Mouse (Mus musculus): Measurements from ENCODE around the gene Sorbs1. TPM values are rescaled to one million over a fixed set of nuclear protein-coding genes. Genes with fewer than 3 reads are reported as not detected.
A peak's percentile ranks its signal among the peaks of the same experiment; 100 is the strongest.

Sorbs1 gene
- polyA plus RNA-seq, 1 experiment from 2014 or later, result 111 TPM

DNA sequence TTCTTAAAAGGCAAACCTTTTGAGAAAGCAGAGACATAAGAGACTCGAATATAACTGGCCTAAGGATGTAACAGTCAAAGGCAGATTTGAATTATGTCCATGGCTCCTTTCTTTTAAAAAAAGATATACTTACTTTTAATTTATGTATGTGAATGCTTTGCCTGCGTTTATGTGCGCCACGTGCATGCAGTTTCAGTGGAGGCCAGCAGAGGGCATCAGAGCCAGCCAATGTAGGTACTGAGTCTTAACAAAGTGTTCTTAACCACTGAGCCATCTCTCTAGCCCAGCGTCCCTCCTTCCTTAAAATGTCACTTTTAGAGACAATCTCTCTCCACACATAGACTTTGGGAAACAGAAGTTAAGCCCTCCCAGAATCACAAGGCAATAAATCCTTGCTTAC is 150.1 kb downstream of the Sorbs1 start:
- Histone ChIP-seq H3K4me2 (replicated peaks; ENCODE audit: low read depth) (no peak overlapping the region), H3K36me3 (ENCODE audit: control insufficient read depth, insufficient read depth, low read length) (peaks cover 4% of the 10 kb centered on the region; the same call in 1 of the 2 replicates), H3K4me1 (replicated peaks; ENCODE audit: control insufficient read depth, insufficient read depth) (peaks cover 5% of the 10 kb centered on the region), H3K9me3 (ENCODE audit: control insufficient read depth, low read length) (no peaks in the 10 kb centered on the region), H3K9ac (ENCODE audit: low read length) (no peak overlapping the region), H3K4me3 (ENCODE audit: low read depth, low read length) (no peak overlapping the region), H3K27me3 (ENCODE audit: control insufficient read depth, insufficient read depth, low read length) (no peaks in the 10 kb centered on the region), H3K27ac (replicated peaks) (no peak overlapping the region)
- ATAC-seq (ENCODE audit: low FRiP score, low TSS enrichment) (no peak), DNase-seq (ENCODE audit: low spot score) (no peak)
- TF ChIP-seq EP300 (optimal IDR thresholded peaks at IDR 0.05) (no peak), CTCF (IDR thresholded peaks at IDR 0.05; ENCODE audit: low read depth) (peak; percentile 52)
- 98% methylated on average over 5 of the region's 5 CpGs for WGBS

DNA sequence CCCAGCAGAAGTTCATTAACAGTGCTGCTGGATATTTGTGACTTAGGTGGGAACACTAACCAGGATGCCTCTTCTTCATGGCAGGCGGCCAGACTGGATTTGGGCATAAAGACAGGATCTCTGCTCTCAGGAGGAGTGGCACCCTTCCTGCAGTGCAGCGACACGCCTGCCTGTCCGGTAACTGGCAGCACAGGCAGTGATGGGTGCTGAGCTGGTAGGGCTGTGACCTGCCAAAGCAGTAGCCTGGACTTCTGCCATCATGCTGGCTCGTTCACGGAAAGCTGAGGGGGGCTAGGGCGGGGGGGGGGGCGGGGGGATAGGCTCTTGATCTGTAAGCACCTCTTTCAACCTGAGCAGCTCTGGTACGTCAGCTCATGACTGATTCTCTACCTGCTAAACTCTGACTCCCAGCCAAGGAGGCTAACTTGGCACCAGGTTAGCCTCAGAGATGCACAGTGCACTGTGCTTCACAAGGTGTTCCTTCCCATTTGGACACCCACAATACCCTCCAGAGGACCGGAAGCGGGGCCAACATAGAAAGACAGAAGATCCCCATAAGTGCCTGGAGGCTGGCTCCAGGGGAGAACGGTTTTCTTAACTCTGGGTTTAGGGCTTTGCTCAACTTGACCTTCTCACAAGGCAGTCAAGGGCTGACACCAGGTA is 151.2 kb downstream of the Sorbs1 start:
- Histone ChIP-seq H3K36me3 (ENCODE audit: control insufficient read depth, insufficient read depth, low read length) (peaks cover 4% of the 10 kb centered on the region; the same call in 1 of the 2 replicates), H3K27me3 (ENCODE audit: control insufficient read depth, insufficient read depth, low read length) (no peaks in the 10 kb centered on the region), H3K4me1 (replicated peaks; ENCODE audit: control insufficient read depth, insufficient read depth) (peaks cover 5% of the 10 kb centered on the region), H3K4me2 (replicated peaks; ENCODE audit: low read depth) (no peak overlapping the region), H3K9ac (ENCODE audit: low read length) (no peak overlapping the region), H3K27ac (replicated peaks) (no peak overlapping the region), H3K4me3 (ENCODE audit: low read depth, low read length) (no peak overlapping the region), H3K9me3 (ENCODE audit: control insufficient read depth, low read length) (no peaks in the 10 kb centered on the region)
- no peak for ATAC-seq (ENCODE audit: low FRiP score, low TSS enrichment)
- no peak for DNase-seq (ENCODE audit: low spot score)
- TF ChIP-seq EP300 (optimal IDR thresholded peaks at IDR 0.05) (no peak), CTCF (IDR thresholded peaks at IDR 0.05; ENCODE audit: low read depth) (no peak)
- WGBS, result 57% methylated on average over 12 of the region's 12 CpGs

DNA sequence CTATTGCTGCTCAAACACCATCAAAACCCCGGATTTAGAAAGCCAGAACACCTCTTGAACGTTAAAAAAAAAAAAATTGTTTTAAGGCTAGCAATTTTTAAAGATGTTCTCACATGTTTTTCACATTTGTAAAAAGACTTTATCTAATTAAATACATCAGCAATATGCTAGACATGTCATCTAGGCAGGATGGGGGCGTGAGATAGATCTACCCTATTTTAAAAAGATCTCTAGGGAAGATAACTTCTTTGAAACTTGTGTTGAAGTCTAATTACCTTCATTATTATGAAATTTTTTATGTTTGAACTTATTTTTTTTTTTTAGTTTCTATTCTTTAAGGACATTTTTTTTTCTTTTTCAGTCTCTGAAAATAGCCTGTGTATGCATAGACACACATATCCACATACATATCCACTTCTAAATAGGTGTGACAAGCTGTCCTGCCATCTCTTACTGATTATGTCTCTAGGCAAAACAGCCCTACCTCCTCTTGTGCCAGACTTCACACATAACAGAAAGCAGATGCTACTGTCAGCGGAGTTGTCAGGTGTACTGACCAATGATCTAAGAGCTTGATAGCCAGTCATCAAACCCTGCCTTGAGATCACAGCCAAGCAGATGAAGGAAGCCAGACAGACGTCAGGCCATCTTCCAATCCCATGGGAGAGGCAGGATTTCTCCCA is 153.7 kb downstream of the Sorbs1 start:
- no peak overlapping the region for H3K27ac ChIP-seq (replicated peaks)

DNA sequence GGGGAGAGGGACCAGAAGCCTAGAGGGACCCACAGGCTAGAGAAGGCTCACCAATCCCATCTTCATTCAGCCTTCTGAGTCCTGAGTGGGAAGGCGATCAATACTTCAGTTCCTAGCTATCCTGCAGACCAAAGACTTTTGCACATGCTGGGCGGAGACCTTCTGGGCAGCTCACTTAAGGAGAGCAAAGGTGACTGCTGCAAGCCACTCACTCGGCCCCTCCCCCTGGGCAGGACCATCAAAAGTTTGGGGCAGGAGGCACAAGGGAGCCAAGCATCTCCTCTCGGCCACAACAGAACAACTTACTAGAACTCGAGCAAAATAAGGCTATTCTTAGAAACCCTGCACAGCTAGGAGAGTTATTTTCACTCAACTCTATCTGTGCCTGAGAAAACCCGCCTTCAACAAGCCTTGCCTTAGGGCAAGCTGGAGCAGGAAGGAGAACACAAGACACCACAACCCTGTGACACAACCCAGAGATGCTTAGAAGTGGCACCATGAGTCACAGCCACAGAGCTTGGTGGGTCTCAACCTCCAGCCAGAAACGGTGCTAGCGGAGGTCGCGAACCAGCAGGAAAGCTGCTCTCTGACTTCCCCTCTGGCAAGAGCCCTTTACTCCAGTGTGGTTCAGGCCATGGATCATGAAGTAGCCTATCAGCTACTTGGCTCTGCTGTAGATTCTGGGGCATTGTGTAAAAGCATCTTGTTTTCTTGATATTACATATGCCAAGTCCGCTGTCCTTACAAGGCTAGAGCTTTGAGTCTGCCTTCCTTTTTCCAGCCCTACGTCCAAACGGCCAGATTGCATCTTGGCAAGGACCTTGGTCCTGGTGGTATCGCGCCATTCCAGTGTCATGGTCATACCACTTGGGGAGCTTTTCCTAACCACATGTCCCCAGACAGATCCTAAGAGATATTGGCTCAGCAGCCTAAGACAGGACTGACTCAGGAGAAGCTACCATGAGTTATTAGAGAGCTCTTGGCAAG is 156.8 kb downstream of the Sorbs1 start:
- DNase-seq (ENCODE audit: low spot score), result peak; percentile 48
- peak overlapping the region; percentile 6; the same call in 1 of the 2 replicates for H3K27ac ChIP-seq (replicated peaks)
- no peaks in the 10 kb centered on the region for H3K27me3 ChIP-seq (ENCODE audit: control insufficient read depth, insufficient read depth, low read length)
- H3K9ac ChIP-seq (ENCODE audit: low read length), result no peak overlapping the region
- H3K4me3 ChIP-seq (ENCODE audit: low read depth, low read length), result no peak overlapping the region
- TF ChIP-seq CTCF (IDR thresholded peaks at IDR 0.05; ENCODE audit: low read depth), result no peak
- TF ChIP-seq EP300 (optimal IDR thresholded peaks at IDR 0.05), result no peak
- H3K4me1 ChIP-seq (replicated peaks; ENCODE audit: control insufficient read depth, insufficient read depth), result no peaks in the 10 kb centered on the region
- 74% methylated on average over 15 of the region's 15 CpGs for WGBS
- H3K9me3 ChIP-seq (ENCODE audit: control insufficient read depth, low read length), result no peaks in the 10 kb centered on the region
- no peaks in the 10 kb centered on the region for H3K36me3 ChIP-seq (ENCODE audit: control insufficient read depth, insufficient read depth, low read length)
- ATAC-seq (ENCODE audit: low FRiP score, low TSS enrichment), result peak; percentile 80
- no peak overlapping the region for H3K4me2 ChIP-seq (replicated peaks; ENCODE audit: low read depth)

More for the DNA sequence above, 153.7 kb downstream of the Sorbs1 start:
- H3K9me3 ChIP-seq (ENCODE audit: control insufficient read depth, low read length), result no peaks in the 10 kb centered on the region
- no peak for DNase-seq (ENCODE audit: low spot score)
- no peak for ATAC-seq (ENCODE audit: low FRiP score, low TSS enrichment)
- WGBS, result 82% methylated on average over 5 of the region's 5 CpGs
- H3K4me3 ChIP-seq (ENCODE audit: low read depth, low read length), result no peak overlapping the region
- H3K4me2 ChIP-seq (replicated peaks; ENCODE audit: low read depth), result no peak overlapping the region
- no peak overlapping the region for H3K9ac ChIP-seq (ENCODE audit: low read length)
- no peaks in the 10 kb centered on the region for H3K27me3 ChIP-seq (ENCODE audit: control insufficient read depth, insufficient read depth, low read length)
- H3K36me3 ChIP-seq (ENCODE audit: control insufficient read depth, insufficient read depth, low read length), result peaks cover 4% of the 10 kb centered on the region; the same call in 1 of the 2 replicates
- H3K4me1 ChIP-seq (replicated peaks; ENCODE audit: control insufficient read depth, insufficient read depth), result no peaks in the 10 kb centered on the region; the same call in 1 of the 2 replicates
- no peak for TF ChIP-seq CTCF (IDR thresholded peaks at IDR 0.05; ENCODE audit: low read depth)

DNA sequence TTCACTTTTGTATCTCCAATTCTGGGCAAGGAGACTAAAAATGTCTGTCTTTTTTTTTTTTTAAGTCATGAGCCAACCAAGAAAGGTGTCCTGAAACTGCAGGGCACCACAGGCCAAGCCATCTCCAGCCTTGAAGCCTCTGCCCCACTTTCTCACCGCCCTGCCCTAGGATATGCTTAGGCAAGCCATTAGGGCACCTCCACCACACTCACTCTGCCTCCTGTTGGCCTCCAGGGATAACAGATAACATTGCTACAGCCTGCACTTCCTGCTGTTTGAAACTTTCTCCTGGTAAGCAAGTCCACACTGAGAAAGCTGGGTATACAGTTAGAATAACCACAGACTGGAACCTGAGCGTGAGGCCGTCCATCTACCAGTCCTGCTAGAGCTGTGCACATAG is 158.5 kb downstream of the Sorbs1 start:
- DNase-seq (ENCODE audit: low spot score) (peak; percentile 51), ATAC-seq (ENCODE audit: low FRiP score, low TSS enrichment) (peak; percentile 81)
- Histone ChIP-seq H3K27me3 (ENCODE audit: control insufficient read depth, insufficient read depth, low read length) (no peaks in the 10 kb centered on the region), H3K9ac (ENCODE audit: low read length) (no peak overlapping the region), H3K4me1 (replicated peaks; ENCODE audit: control insufficient read depth, insufficient read depth) (no peaks in the 10 kb centered on the region), H3K4me3 (ENCODE audit: low read depth, low read length) (no peak overlapping the region), H3K9me3 (ENCODE audit: control insufficient read depth, low read length) (no peaks in the 10 kb centered on the region), H3K36me3 (ENCODE audit: control insufficient read depth, insufficient read depth, low read length) (0 out of 2 replicates have a peak, but pooled peaks cover 3% of the 10 kb centered on the region), H3K4me2 (replicated peaks; ENCODE audit: low read depth) (no peak overlapping the region), H3K27ac (replicated peaks) (0 out of 2 replicates have a peak overlapping the region, but pooled peaks have one; percentile 3)
- no peak for TF ChIP-seq EP300 (optimal IDR thresholded peaks at IDR 0.05)
- peak; percentile 53 for TF ChIP-seq CTCF (IDR thresholded peaks at IDR 0.05; ENCODE audit: low read depth)
- WGBS, result 99% methylated on average over 3 of the region's 3 CpGs

All from stomach, postnatal 0 days (tissue).